Mouse (Mus musculus): Measurements from ENCODE around the gene Pacs1.

- no peak for TF ChIP-seq CTCF (IDR thresholded peaks at IDR 0.05; ENCODE audit: borderline replicate concordance, insufficient read depth, low read length)
- no peak for TF ChIP-seq POLR2A (IDR thresholded peaks at IDR 0.05; ENCODE audit: low read depth, low read length)
These were observed 3.5 kb downstream of the Pacs1 start for GRCm38 (mm10) chr19:5269392-5269791.

Data from embryonic fibroblast, embryonic 13.5 days (primary cell).